Mouse (Mus musculus): ENCODE data around the gene Pkd1l2.

GRCm38 (mm10) chr8:117116534-117116933 is 34.3 kb upstream of the Pkd1l2 start:
- TF ChIP-seq CTCF (conservative IDR thresholded peaks at IDR 0.05; ENCODE audit: low read length), result no peak
- no peak for TF ChIP-seq NANOG (IDR thresholded peaks at IDR 0.05; ENCODE audit: borderline replicate concordance, low read length)
